Mouse (Mus musculus) lung, embryonic 15.5 days (tissue): ENCODE measurements around the gene Tex44. TPM values are rescaled to one million over a fixed set of nuclear protein-coding genes. Genes with fewer than 3 reads are reported as not detected.

Experiments
- ATAC-seq: fragments of 200-750 bp; cut with Nextera tagmentation; 2 replicates; pipeline ENCODE4 v1.8.0; 2017; ENCODE audit warnings: moderate number of reproducible peaks, borderline replicate concordance; ENCODE audit not compliant: low FRiP score, low TSS enrichment; ENCODE audit errors: extremely low read depth
- H3K27ac ChIP-seq: fragments of 300-500 bp; sonication (generic); 2 replicates; pipeline ENCODE4 v1.5.1; 2015; ENCODE audit warnings: moderate library complexity, mild to moderate bottlenecking, inconsistent platforms
- H3K27me3 ChIP-seq: fragments of 300-500 bp; sonication (generic); 2 replicates; pipeline ENCODE4 v1.6.1; 2015; ENCODE audit warnings: inconsistent platforms
- H3K36me3 ChIP-seq: fragments of 300-500 bp; sonication (generic); 2 replicates; pipeline ENCODE4 v1.6.1; 2015; ENCODE audit warnings: inconsistent platforms
- H3K4me1 ChIP-seq: fragments of 300-500 bp; sonication (generic); 2 replicates; pipeline ENCODE4 v1.6.1; 2015; ENCODE audit warnings: inconsistent platforms
- H3K4me2 ChIP-seq: fragments of 300-500 bp; sonication (generic); 2 replicates; pipeline ENCODE4 v1.6.1; 2015; ENCODE audit warnings: inconsistent platforms, mild to moderate bottlenecking, moderate library complexity
- H3K4me3 ChIP-seq: fragments of 300-500 bp; sonication (generic); 2 replicates; pipeline ENCODE4 v1.5.1; 2015; ENCODE audit warnings: mild to moderate bottlenecking, inconsistent platforms
- H3K9ac ChIP-seq: fragments of 300-500 bp; sonication (generic); 2 replicates; pipeline ENCODE4 v1.6.1; 2015; ENCODE audit warnings: inconsistent platforms
- H3K9me3 ChIP-seq: fragments of 300-500 bp; sonication (generic); 2 replicates; pipeline ENCODE4 v1.6.1; 2016; ENCODE audit warnings: inconsistent platforms
- WGBS: fragments of 180-500 bp; shearing (Covaris S2); methylation state at CpG from one replicate; pipeline ENCODE4 v1.1.7; 2015; 5-methylcytosine and 5-hydroxymethylcytosine counted together
- polyA plus RNA-seq: library from polyadenylated mRNA; unstranded; fragments of >200 nt; fragmentation: Nextera tagmentation; extraction: Ambion mirVana; gene quantifications from 2 replicates; pipeline ENCODE4 v1.2.1, GENCODE M21; 2015

Gene Tex44
- polyA plus RNA-seq, 1 experiment from 2014 or later: not detected

DNA sequence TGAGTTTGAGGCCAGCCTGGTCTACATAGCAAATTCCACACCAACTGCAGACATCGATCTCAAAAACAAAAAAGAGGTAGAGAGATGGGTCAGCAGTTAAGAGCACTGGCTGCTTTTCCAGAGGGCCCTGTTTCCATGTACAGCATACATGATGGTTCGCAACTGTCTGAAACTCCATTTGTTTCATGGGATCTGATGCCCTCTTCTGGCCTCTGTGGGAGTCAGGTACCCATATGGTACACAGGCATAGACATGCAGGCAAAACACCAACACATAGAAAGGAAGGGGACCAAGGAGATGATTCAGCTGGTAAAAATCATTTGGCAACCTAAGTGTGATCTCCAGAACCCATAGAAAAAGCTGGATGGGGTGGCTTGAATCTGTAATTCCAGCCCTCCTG, 12.4 kb downstream of the Tex44 start:
- Histone ChIP-seq H3K9ac (no peak overlapping the region), H3K27ac (no peak overlapping the region), H3K36me3 (no peaks in the 10 kb centered on the region), H3K27me3 (no peaks in the 10 kb centered on the region), H3K4me1 (peaks cover 66% of the 10 kb centered on the region), H3K4me2 (no peak overlapping the region), H3K4me3 (no peak overlapping the region), H3K9me3 (no peaks in the 10 kb centered on the region)
- ATAC-seq: no peak
- 80% methylated on average over 2 of the region's 2 CpGs for WGBS

DNA sequence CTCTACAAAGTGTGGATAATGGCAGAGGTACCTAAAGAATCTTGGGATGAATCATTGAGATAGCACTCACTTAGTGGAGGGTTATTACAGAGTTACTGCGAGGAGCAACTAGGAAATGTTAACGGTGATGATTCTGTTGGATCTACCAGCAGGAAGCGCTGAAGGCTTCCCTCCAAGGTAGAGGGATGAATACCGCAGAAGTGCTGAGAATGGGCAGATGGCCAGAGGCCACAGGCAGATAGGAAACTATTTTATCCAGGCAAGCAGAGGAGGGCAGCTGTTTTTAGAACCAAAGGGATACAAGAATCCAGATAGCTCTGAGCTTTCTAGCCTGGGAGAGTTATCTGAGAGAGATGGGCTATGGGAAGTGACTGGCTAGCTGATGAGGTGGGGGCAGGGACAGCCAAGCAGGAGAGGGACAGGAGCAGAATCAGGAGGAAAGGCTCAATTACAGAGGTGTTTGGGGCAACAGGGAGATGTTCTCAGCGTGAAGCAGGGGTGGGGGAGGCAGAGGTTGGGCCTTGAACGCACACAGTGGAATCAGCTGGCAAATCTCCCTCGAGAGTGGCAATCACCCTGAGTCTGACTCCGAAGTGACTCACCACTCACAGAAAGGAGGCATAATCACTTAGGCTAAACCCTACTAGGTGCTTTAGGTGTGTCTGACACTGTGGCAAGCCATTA, 13.5 kb downstream of the Tex44 start:
- WGBS: 24% methylated on average over 8 of the region's 8 CpGs
- Histone ChIP-seq H3K9ac (no peak overlapping the region), H3K4me1 (peaks cover 69% of the 10 kb centered on the region), H3K9me3 (no peaks in the 10 kb centered on the region), H3K36me3 (no peaks in the 10 kb centered on the region), H3K4me2 (no peak overlapping the region), H3K27me3 (no peaks in the 10 kb centered on the region), H3K4me3 (no peak overlapping the region), H3K27ac (no peak overlapping the region)
- no peak for ATAC-seq

DNA sequence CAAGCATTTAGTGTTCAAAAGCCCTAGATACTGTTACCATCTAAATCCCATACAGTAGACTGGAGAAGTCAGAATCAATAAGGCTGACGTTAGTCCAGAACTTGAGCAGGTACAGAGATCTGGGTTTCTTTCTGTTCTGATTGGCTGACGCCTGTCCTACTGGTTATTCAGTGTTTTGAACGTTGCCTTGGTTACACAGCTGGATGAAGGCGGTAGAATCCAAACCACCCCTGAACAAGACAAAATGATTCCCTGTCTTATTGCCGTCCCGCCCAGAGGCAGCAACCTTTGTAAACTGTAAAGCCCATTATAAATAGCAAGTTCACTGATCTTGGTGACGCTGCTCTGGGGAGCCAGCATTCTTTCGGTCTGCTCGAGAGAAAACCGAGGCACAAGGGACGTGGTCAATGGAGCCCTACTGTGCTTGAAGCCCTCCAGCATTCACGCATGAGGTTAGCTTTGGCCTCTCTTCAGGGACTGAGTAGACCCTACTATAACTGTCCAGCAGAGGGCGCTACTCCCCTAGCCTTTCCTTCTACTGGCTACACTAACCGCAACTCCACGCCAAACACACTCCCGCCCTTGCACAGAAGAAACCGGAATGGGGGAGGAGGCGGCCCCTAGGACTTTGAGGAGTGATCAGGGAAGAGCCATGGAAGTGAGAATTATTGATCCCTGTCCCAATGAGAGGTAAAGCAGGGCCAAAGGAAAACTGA, 14.2 kb downstream of the Tex44 start:
- H3K27ac ChIP-seq: peak overlapping the region; percentile 100
- H3K4me3 ChIP-seq: peak overlapping the region; percentile 48
- peak overlapping the region; percentile 89 for H3K4me2 ChIP-seq
- no peaks in the 10 kb centered on the region for H3K9me3 ChIP-seq
- no peaks in the 10 kb centered on the region for H3K36me3 ChIP-seq
- ATAC-seq: peak; percentile 71
- H3K27me3 ChIP-seq: no peaks in the 10 kb centered on the region
- H3K4me1 ChIP-seq: peaks cover 62% of the 10 kb centered on the region
- 6% methylated on average over 18 of the region's 18 CpGs for WGBS
- H3K9ac ChIP-seq: peak overlapping the region; percentile 85

DNA sequence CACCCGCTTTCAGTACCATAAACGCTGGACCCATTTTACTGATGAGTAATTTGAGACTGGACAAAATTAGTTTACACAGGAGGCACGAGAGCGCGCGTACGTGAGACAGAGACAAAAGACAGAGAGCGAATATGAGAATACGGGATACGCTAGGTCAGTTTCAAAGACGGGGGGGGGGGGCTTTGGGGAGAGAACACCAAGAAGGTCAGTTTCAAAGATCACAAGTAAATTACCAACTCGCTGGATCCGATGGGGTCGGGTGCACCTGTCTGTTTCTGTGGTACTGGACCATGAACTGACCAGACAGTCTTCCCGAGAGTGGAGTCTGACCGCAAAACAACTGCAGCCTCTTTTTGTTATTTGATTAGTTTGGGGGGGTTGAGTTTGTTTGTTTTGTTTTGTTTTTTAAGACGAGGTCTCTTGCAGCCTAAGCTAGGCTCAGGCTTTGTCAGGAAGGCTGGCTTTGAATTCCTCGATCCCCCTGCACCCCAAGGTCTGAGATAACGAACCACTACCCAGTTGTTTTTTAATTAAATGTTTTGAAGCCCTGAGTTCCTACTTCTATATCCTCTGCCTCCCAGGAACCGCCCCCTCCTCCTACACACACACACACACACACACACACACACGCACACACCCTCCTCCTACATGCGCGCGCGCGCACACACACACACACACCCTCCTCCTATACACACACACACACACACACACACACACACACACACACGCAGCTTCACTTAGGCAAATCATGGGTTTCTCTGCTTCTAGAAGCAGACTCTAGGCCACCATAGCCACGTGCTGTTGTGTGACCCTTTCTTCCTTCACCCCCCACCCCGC, 15.0 kb downstream of the Tex44 start:
- under 1% methylated on average over 28 of the region's 29 CpGs for WGBS
- Histone ChIP-seq H3K9ac (peak overlapping the region; percentile 85), H3K27ac (peak overlapping the region; percentile 100), H3K4me3 (peak overlapping the region; percentile 48), H3K4me2 (peak overlapping the region; percentile 89), H3K27me3 (no peaks in the 10 kb centered on the region), H3K4me1 (peaks cover 54% of the 10 kb centered on the region), H3K9me3 (no peaks in the 10 kb centered on the region), H3K36me3 (no peaks in the 10 kb centered on the region)
- peak; percentile 52 for ATAC-seq

DNA sequence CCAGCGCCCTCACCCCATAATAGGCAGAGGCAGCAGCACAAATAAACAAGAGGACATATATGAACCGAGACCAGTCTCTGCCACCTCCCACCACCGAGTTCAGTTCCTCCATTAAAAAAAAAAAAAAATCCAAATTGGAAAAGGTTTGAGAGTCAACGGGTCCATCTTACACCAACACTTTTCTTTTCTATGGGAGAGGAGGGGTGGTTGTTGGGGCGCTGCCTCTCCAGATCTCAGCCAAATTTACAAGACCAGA, 15.5 kb downstream of the Tex44 start:
- Histone ChIP-seq H3K36me3 (no peaks in the 10 kb centered on the region), H3K4me2 (peak overlapping the region; percentile 89), H3K27ac (peak overlapping the region; percentile 100), H3K27me3 (no peaks in the 10 kb centered on the region), H3K9ac (peak overlapping the region; percentile 85), H3K4me1 (peaks cover 49% of the 10 kb centered on the region), H3K4me3 (peak overlapping the region; percentile 48), H3K9me3 (no peaks in the 10 kb centered on the region)
- 0% methylated on average over 5 of the region's 5 CpGs for WGBS
- no peak; the same call in 1 of the 2 replicates for ATAC-seq

DNA sequence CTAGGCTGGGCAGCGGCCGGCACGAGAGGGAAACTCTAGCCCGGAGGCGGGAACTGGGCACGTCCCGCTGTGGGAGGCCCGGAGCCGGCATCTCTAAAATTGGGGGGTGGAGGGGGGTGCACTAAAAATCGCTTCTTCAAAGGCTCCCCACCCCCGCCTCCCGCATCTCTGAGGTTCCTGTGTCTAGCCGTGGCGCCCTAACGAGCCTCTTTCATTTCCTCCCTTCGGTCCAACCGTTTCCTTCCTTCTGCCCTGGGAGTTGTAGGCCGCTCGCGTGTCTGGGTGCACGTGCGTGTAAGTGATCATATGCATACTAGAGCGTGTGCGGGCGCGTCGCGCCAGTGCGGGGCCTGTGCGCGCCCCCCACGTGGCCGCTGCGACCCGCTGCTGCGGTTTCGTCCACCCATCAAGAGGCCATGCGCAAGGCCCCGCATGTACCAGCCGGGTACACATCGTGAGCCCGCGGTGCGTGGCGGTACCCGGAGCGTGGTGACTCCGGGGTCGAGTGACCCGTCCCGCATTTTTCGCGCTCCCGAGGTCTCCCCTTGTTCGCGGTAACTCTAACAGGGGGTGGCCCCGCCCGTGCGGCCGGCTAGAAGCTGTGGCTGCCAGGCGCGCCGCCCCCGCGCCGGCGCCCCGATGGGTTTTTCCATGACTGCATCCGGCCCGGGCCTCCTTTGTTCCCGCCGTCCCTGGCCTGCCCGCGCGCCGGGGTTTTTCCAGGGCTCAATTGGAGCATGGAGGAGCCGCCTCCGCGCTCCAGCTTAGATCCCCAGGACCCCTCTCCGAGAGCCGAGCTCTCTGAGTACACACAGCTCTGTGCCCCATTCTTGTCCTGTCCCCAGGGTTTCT, 16.1 kb downstream of the Tex44 start:
- H3K9me3 ChIP-seq: no peaks in the 10 kb centered on the region
- under 1% methylated on average over 81 of the region's 81 CpGs for WGBS
- H3K4me2 ChIP-seq: peak overlapping the region; percentile 89
- peak overlapping the region; percentile 100 for H3K27ac ChIP-seq
- peak; percentile 55 for ATAC-seq
- H3K4me3 ChIP-seq: peak overlapping the region; percentile 48
- peaks cover 45% of the 10 kb centered on the region for H3K4me1 ChIP-seq
- H3K36me3 ChIP-seq: no peaks in the 10 kb centered on the region
- H3K9ac ChIP-seq: peak overlapping the region; percentile 85
- H3K27me3 ChIP-seq: no peaks in the 10 kb centered on the region

DNA sequence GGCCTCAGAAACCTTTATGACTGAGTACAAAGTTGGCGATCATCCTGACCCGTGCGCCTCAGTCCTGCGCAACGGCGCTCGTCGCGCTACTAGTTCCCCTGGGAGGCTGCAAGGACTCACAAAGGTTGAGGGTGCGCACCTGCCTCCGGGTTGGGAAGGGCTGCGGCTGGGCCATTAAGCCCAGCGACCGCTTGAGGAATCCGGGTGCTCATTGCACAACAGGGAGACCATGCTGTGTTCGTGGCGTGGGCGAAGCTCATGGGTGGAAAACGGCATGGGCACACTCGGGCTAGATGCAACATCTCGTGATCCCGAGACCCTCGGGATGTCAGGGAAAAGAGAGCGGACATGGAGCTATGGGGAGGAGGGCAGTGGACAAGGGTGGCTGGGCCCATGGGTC, 16.7 kb downstream of the Tex44 start:
- no peaks in the 10 kb centered on the region for H3K27me3 ChIP-seq
- H3K4me2 ChIP-seq: peak overlapping the region; percentile 89
- 3% methylated on average over 24 of the region's 24 CpGs for WGBS
- H3K4me1 ChIP-seq: peaks cover 45% of the 10 kb centered on the region
- no peaks in the 10 kb centered on the region for H3K36me3 ChIP-seq
- H3K4me3 ChIP-seq: peak overlapping the region; percentile 48
- peak overlapping the region; percentile 100 for H3K27ac ChIP-seq
- no peak; the same call in 1 of the 2 replicates for ATAC-seq
- H3K9me3 ChIP-seq: no peaks in the 10 kb centered on the region
- H3K9ac ChIP-seq: peak overlapping the region; percentile 85

DNA sequence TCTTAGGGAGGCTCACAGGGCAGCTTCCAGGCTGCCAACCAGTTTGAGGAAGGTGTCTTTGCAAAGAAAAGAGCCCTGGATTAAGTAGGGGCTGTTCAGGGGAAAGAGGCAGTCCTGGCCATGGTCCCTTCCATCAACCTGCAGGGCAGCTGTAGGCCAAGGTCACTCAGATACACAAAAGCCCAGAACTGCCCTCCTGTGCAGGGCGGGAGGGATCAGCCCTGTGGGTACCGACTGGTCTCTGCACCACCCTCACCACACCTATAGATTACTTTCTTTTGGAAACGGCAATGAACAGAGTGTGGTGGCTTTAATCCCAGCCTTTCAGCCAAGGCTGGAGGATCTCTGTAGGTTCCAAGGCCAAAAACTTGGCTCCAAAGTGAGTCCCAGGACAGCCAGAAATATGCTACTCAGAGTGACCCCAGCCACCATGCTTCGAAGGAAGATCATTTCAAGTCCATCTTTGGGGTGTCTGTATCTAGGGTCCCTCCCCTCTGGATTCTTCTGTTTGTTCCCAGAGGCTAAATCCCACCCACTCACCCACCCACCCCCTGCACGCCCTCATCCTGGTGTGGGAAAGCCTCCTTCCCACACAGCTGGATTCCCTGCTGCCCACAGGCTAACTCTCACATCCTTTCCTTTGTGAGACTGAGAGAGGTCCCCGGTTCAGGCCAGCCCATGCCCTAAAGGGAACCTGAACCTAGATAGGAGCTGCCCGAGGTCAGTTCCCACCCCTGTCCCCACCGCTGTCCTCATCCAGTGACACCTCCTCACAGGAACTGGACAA, 17.4 kb downstream of the Tex44 start:
- no peak for ATAC-seq
- peak overlapping the region; percentile 48 for H3K4me3 ChIP-seq
- WGBS: 52% methylated on average over 8 of the region's 8 CpGs
- no peaks in the 10 kb centered on the region for H3K27me3 ChIP-seq
- H3K27ac ChIP-seq: peak overlapping the region; percentile 100
- H3K4me2 ChIP-seq: peak overlapping the region; percentile 89
- H3K9ac ChIP-seq: peak overlapping the region; percentile 85
- no peaks in the 10 kb centered on the region for H3K36me3 ChIP-seq
- no peaks in the 10 kb centered on the region for H3K9me3 ChIP-seq
- peaks cover 45% of the 10 kb centered on the region for H3K4me1 ChIP-seq

DNA sequence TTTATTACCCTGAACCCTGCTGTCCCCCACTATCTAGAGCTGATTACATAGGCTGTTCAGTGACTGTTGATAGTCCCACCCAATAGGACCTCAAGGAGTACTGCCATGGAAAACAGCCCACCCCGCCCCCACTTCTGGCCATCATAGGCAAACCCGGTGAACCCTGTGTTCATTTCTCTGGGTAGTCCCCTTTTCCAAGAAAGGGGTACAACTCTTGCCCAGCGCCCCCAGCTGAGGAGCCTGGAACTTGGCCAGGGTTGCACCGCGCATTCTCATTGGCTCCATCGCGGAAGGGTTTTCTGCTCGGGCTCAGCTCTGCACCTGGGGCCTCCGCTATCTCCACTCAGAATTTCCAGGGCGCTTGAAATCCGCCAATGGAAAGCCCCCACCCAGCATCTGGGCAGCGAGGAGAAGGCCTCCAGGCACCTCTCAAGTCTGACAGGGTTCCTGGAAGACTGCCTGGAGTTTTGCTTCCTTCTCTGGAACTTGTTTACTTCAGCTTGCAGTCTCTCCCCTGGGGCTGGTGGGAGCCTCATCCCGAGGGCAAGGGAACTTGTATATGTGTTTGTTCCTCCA, 21.6 kb downstream of the Tex44 start:
- ATAC-seq: peak; percentile 77
- Histone ChIP-seq H3K27me3 (no peaks in the 10 kb centered on the region), H3K36me3 (no peaks in the 10 kb centered on the region), H3K4me1 (peaks cover 33% of the 10 kb centered on the region), H3K9me3 (no peaks in the 10 kb centered on the region), H3K27ac (peak overlapping the region; percentile 97), H3K9ac (peak overlapping the region; percentile 19; the same call in 1 of the 2 replicates), H3K4me3 (no peak overlapping the region), H3K4me2 (peak overlapping the region; percentile 33)
- WGBS: 17% methylated on average over 13 of the region's 13 CpGs

DNA sequence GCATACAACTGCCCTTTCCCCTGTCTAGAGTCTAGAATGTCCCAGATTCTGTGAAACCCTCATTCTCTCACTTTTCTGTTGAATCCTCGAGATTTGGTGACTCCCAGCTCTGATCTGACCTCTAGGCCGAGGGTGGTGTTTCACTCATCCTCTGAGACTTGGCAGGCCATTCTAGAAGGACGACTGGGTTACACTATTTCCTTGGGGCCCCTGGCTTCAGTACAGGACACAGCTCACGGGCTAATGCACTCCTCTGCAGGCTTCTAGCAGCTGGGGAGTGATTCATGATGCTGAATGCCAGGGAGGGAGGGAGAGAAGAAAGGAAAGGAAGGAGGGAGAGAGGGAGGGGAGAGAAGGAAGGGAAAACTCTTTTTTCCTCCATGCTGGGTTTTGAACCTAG, 22.1 kb downstream of the Tex44 start:
- H3K4me1 ChIP-seq: peaks cover 27% of the 10 kb centered on the region
- WGBS: 13% methylated on average over 4 of the region's 4 CpGs
- no peaks in the 10 kb centered on the region for H3K36me3 ChIP-seq
- no peaks in the 10 kb centered on the region for H3K9me3 ChIP-seq
- H3K9ac ChIP-seq: peak overlapping the region; percentile 19; the same call in 1 of the 2 replicates
- no peaks in the 10 kb centered on the region for H3K27me3 ChIP-seq
- no peak overlapping the region for H3K4me3 ChIP-seq
- ATAC-seq: peak; percentile 75
- H3K4me2 ChIP-seq: peak overlapping the region; percentile 33; the same call in 1 of the 2 replicates
- H3K27ac ChIP-seq: peak overlapping the region; percentile 97
